Mouse (Mus musculus) hindbrain, embryonic 14.5 days (tissue): ENCODE measurements around the gene Foxl2. TPM values are rescaled to one million over a fixed set of nuclear protein-coding genes. Genes with fewer than 3 reads are reported as not detected.

Experiments used
- ATAC-seq: fragments of 200-750 bp; cut with Nextera tagmentation; 2 replicates; pipeline ENCODE4 v1.8.0; 2017; ENCODE audit warnings: moderate number of reproducible peaks, mild to moderate bottlenecking, moderate TSS enrichment, moderate library complexity; ENCODE audit not compliant: low FRiP score
- DNase-seq: peaks from one replicate; pipeline ENCODE4 v3.0.0-alpha.2; 2015; ENCODE audit warnings: low spot score
- H3K27ac ChIP-seq: fragments of 300-500 bp; sonication (generic); 2 replicates; pipeline ENCODE4 v1.5.1; 2014; ENCODE audit warnings: mild to moderate bottlenecking, moderate library complexity
- H3K27me3 ChIP-seq: fragments of 300-500 bp; sonication (generic); 2 replicates; pipeline ENCODE4 v1.6.1; 2014; ENCODE audit warnings: mild to moderate bottlenecking, low read length, mixed read lengths; ENCODE audit not compliant: control insufficient read depth, insufficient read depth
- H3K36me3 ChIP-seq: fragments of 300-500 bp; sonication (generic); replicated peaks from 2 replicates; pipeline ENCODE4 v1.6.1; 2014; ENCODE audit not compliant: control insufficient read depth, insufficient read depth
- H3K4me1 ChIP-seq: fragments of 300-500 bp; sonication (generic); replicated peaks from 2 replicates; pipeline ENCODE4 v1.6.1; 2014; ENCODE audit warnings: antibody characterized with exemption, low read length, mixed read lengths; ENCODE audit not compliant: control insufficient read depth, insufficient read depth
- H3K4me2 ChIP-seq: fragments of 300-500 bp; sonication (generic); replicated peaks from 2 replicates; pipeline ENCODE4 v1.6.1; 2014; ENCODE audit warnings: mild to moderate bottlenecking, moderate library complexity
- H3K4me3 ChIP-seq: fragments of 300-500 bp; sonication (generic); replicated peaks from 2 replicates; pipeline ENCODE4 v1.5.1; 2014; ENCODE audit warnings: mild to moderate bottlenecking, low read length
- H3K9ac ChIP-seq: fragments of 300-500 bp; sonication (generic); 2 replicates; pipeline ENCODE4 v1.6.1; 2014
- H3K9me3 ChIP-seq: fragments of 300-500 bp; sonication (generic); 2 replicates; pipeline ENCODE4 v1.6.1; 2016; ENCODE audit warnings: low read length; ENCODE audit not compliant: control insufficient read depth
- WGBS: fragments of 180-500 bp; shearing (Covaris S2); extraction: QIAGEN DNeasy Blood & Tissue Kit; methylation state at CpG from one replicate; pipeline ENCODE4 v1.1.7; 2014; 5-methylcytosine and 5-hydroxymethylcytosine counted together
- polyA plus RNA-seq: library from polyadenylated mRNA; unstranded; fragments of >200 nt; fragmentation: Nextera tagmentation; extraction: Ambion mirVana; gene quantifications from 2 replicates; pipeline ENCODE4 v1.2.1, GENCODE M21; 2014

Foxl2 gene
- polyA plus RNA-seq = 0.90 and 0.98 TPM in 2 replicates

GRCm38 (mm10) chr9:98955103-98955715 is at the start of gene Foxl2:
Gene Foxl2 (plus strand): TSS chr9:98955288.
- Histone ChIP-seq H3K4me3 (peak within 1 kb of the TSS; percentile 31), H3K27me3 (peaks cover 83% of the 10 kb centered on the region), H3K9me3 (no peaks in the 10 kb centered on the region), H3K4me1 (peaks cover 21% of the 10 kb centered on the region), H3K36me3 (no peaks in the 10 kb centered on the region), H3K9ac (peak within 1 kb of the TSS; percentile 24; the same call in 1 of the 2 replicates), H3K27ac (peak within 1 kb of the TSS; percentile 71), H3K4me2 (peak within 1 kb of the TSS; percentile 57)
- 0 out of 2 replicates have a peak, but pooled peaks have one; percentile 29 for ATAC-seq
- WGBS = under 1% methylated on average over 55 of the region's 58 CpGs
- no peak for DNase-seq

DNA sequence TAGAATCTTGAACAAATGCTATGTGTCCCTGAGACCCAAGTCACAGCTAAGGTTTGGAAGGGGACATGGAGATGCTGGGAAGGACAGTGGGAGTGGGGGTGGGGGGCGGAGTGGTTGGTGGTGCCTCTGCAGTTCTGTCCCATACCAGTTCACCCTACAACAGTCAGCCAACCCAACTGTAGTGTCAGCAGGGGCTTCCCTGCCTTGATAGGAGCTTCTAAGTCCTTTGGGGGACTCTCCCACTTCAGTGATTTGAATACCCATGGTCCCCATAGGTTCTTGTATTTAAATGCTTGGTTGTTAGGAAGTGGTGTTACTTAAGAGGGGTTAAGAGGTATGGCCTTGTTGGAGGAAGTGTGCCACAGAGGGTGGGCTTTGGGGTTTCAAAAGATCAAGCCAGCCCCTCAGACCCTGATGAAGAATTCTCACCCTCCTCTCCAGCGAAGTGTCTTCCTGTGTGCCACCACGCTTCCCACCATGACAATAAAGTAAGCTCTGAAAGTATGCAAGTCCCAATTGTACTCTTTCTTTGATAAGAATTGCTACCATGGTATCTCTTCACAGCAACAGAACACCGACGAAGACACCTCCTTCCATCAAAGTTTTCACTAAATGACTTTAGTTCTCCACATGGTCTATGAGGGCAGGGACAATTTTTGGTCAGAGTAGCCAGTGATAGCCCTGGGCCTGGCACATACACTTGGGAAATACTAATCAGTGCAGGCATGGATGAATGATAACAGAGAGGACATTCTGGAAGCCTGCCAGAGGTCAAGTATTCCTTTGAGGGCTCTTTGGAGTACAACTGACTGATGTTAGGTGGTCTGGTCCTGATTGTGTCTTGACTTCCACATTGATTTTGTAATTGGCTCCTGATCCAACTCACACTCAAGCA is 34.2 kb upstream of the Foxl2 start:
- no peak overlapping the region for H3K4me2 ChIP-seq
- no peaks in the 10 kb centered on the region for H3K27me3 ChIP-seq
- no peak for ATAC-seq
- 86% methylated on average over 5 of the region's 5 CpGs for WGBS
- no peaks in the 10 kb centered on the region for H3K36me3 ChIP-seq
- no peak overlapping the region for H3K4me3 ChIP-seq
- DNase-seq = no peak
- H3K4me1 ChIP-seq = no peaks in the 10 kb centered on the region
- H3K9me3 ChIP-seq = no peaks in the 10 kb centered on the region
- no peak overlapping the region for H3K9ac ChIP-seq
- H3K27ac ChIP-seq = no peak overlapping the region

DNA sequence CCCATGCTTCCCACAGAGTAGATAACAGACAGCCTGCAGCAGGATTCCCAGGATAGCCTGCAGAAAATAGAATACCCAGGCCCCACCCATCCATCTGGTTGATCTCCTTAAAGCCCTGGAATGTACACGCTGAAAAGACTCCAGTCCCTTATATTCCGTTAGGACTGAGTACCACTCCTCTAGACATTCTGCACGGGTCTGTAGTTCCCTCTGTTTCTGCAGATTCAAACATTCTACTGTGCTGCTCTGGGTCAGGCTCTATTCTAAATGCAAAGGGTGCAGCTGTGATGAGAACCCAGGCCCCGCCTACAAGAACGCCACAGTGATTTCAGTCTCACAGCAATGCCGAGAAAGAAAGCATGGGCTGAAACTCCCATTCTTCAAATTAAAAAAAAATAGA is 32.0 kb upstream of the Foxl2 start:
- H3K27ac ChIP-seq = no peak overlapping the region
- no peak overlapping the region for H3K9ac ChIP-seq
- no peaks in the 10 kb centered on the region for H3K36me3 ChIP-seq
- no peaks in the 10 kb centered on the region for H3K4me1 ChIP-seq
- no peaks in the 10 kb centered on the region for H3K9me3 ChIP-seq
- no peak overlapping the region for H3K4me3 ChIP-seq
- H3K4me2 ChIP-seq = no peak overlapping the region
- H3K27me3 ChIP-seq = no peaks in the 10 kb centered on the region
- no peak for ATAC-seq
- WGBS = 36% methylated on average over 6 of the region's 6 CpGs
- DNase-seq = no peak

DNA sequence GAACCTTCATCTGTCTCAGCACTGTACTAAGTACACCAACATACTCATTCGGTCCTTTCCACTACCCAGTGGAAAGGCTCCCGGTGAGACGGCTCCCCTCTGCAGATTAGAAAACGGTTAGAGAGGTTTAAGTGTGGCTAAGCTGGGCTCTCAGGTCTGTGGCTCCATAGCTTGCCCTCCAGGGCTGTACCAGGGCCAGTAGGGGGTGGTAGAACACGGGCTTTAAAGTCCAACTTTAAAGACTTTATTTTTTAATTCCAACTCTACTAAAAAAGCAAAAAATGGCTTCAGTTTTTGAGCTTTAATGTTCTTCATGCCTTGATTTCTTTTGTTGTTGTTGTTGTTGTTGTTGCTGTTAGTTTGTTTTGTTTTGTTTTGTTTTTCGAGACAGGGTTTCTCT is 30.9 kb upstream of the Foxl2 start:
- Histone ChIP-seq H3K9ac (no peak overlapping the region), H3K4me3 (no peak overlapping the region), H3K9me3 (no peaks in the 10 kb centered on the region), H3K4me1 (no peaks in the 10 kb centered on the region), H3K4me2 (no peak overlapping the region), H3K27ac (no peak overlapping the region), H3K27me3 (no peaks in the 10 kb centered on the region), H3K36me3 (no peaks in the 10 kb centered on the region)
- 77% methylated on average over 6 of the region's 6 CpGs for WGBS
- DNase-seq (no peak), ATAC-seq (no peak)

DNA sequence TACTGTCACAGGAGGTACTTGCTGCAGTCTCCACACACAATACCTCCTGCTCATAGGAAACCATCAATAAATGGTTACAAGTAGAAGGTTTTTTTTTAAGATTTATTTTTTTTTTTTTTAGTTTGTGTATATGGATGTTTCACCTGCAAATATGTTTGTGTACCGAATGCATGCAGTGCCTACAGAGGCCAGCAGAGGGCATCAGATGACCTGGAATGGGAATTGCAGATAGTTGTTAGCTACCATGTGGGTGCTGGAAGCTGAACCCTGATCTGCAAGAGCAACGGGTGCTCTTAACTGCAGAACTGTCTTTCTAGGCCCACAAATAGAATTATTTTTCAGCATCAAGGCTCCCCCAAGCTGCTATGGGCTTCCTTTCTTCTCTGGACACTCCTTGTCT is 25.6 kb upstream of the Foxl2 start:
- Histone ChIP-seq H3K27me3 (no peaks in the 10 kb centered on the region), H3K36me3 (no peaks in the 10 kb centered on the region), H3K4me3 (no peak overlapping the region), H3K9me3 (0 out of 2 replicates have a peak, but pooled peaks cover 4% of the 10 kb centered on the region), H3K9ac (no peak overlapping the region), H3K4me1 (no peaks in the 10 kb centered on the region), H3K4me2 (no peak overlapping the region), H3K27ac (no peak overlapping the region)
- ATAC-seq (no peak), DNase-seq (no peak)
- 85% methylated on average over 2 of the region's 2 CpGs for WGBS

GRCm38 (mm10) chr9:98932931-98933330 is 22.2 kb upstream of the Foxl2 start:
- 32% methylated on average over 6 of the region's 6 CpGs for WGBS
- Histone ChIP-seq H3K36me3 (no peaks in the 10 kb centered on the region), H3K27me3 (no peaks in the 10 kb centered on the region), H3K27ac (no peak overlapping the region), H3K4me2 (no peak overlapping the region), H3K9me3 (0 out of 2 replicates have a peak, but pooled peaks cover 4% of the 10 kb centered on the region), H3K9ac (no peak overlapping the region), H3K4me1 (no peaks in the 10 kb centered on the region), H3K4me3 (no peak overlapping the region)
- DNase-seq (no peak), ATAC-seq (no peak)

DNA sequence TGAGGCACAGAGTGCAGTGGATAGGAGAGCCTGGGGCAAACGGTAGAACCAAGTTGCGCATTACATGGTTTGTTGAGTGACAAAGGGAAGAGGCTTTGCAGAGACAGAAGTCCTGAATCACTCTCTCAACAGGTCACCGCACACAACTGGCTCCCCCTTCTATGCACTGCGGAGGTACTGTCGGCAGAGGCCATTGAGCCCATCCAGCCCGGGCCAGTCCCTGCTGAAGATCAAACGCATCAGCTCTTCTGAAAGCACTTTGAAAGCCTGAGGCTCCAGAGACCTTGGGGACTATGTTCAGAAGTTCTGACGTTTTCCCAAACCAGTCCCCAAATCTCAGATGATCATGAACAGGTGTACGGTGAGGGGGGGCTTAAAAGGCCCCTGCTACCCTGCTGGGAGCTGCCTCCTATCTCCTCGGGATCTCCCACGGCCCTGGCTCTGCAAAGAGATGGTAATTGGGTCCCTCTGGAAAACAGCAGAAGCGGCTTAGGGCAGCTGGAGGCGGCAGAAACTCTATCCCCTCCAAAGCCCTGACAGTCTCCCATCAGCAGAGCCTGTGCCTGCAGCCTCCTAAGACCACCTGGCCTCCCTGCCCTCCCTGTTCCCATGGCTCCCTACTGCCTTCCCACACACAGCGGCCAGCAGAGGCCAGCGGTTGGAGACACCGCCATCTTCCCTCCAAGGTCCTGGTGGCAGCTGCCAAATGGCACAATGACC is 19.7 kb upstream of the Foxl2 start:
- no peak overlapping the region for H3K4me3 ChIP-seq
- H3K4me2 ChIP-seq = no peak overlapping the region
- no peak overlapping the region for H3K9ac ChIP-seq
- WGBS = 27% methylated on average over 16 of the region's 16 CpGs
- H3K27me3 ChIP-seq = no peaks in the 10 kb centered on the region
- no peak overlapping the region for H3K27ac ChIP-seq
- no peaks in the 10 kb centered on the region for H3K4me1 ChIP-seq
- no peaks in the 10 kb centered on the region for H3K36me3 ChIP-seq
- no peak for DNase-seq
- ATAC-seq = no peak
- H3K9me3 ChIP-seq = no peaks in the 10 kb centered on the region

DNA sequence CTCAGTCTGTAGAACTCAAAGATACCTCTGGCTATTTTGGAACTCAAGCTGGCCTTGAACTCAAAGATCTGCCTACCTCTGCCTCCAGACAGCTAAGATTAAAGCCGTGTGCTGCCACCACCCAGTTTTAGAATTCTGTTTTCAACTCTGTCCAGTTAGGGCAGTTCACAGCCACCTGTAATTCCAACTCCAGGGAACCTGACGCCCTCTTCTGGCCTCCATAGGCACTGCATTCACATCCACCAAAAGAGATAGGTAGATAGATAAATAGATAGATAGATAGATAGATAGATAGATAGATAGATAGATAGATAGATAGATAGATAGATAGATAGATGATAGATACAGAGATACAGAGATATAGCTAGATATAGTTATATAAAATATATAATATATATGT is 15.8 kb upstream of the Foxl2 start:
- no peak for ATAC-seq
- H3K27me3 ChIP-seq = no peaks in the 10 kb centered on the region
- WGBS = 23% methylated on average over 2 of the region's 2 CpGs

More for the DNA sequence above, 15.8 kb upstream of the Foxl2 start:
- Histone ChIP-seq H3K9me3 (no peaks in the 10 kb centered on the region), H3K4me2 (no peak overlapping the region), H3K9ac (no peak overlapping the region), H3K4me3 (no peak overlapping the region), H3K36me3 (no peaks in the 10 kb centered on the region), H3K27ac (no peak overlapping the region), H3K4me1 (no peaks in the 10 kb centered on the region)
- no peak for DNase-seq
